Mouse (Mus musculus) MEL (cell line): ENCODE measurements at regions not wholly inside any gene's neighbourhood (a gene's known extent, or its start where the extent isn't known, plus 50 kb on each side); places are given as distances from the start of the nearest gene placed in this dataset.

Experiments
- DNase-seq: peaks from one replicate; pipeline ENCODE4 v3.0.0; 2011; ENCODE audit warnings: low read depth, low spot score
- H3K27ac ChIP-seq: 2 replicates; pipeline ENCODE4 v1.5.1; 2012; ENCODE audit warnings: low read depth, mild to moderate bottlenecking, control low read depth, low read length, moderate library complexity; ENCODE audit not compliant: control insufficient read depth
- H3K27me3 ChIP-seq, 2 experiments: fragments of 150-350 bp in 1 of 2; sonication (generic) in 1 of 2; 2 replicates each; pipeline ENCODE4 v1.6.1; 2012; ENCODE audit warnings: low read length in 2 of 2, mild to moderate bottlenecking in 2 of 2, improper control_type of control experiment in 1 of 2, moderate library complexity in 1 of 2; ENCODE audit not compliant: insufficient read depth in 2 of 2, control insufficient read depth in 1 of 2
- H3K36me3 ChIP-seq, 2 experiments: 2 replicates each; pipeline ENCODE4 v1.6.1; 2012 to 2014; ENCODE audit warnings: low read length in 2 of 2, improper control_type of control experiment in 1 of 2, inconsistent platforms in 1 of 2, mild to moderate bottlenecking in 1 of 2; ENCODE audit not compliant: insufficient read depth in 2 of 2, control insufficient read depth in 1 of 2
- H3K4me1 ChIP-seq, 2 experiments: fragments of 150-350 bp in 1 of 2; sonication (generic) in 1 of 2; 2 replicates each; pipeline ENCODE4 v1.6.1; 2012; ENCODE audit warnings: low read length in 2 of 2, improper control_type of control experiment in 1 of 2, mild to moderate bottlenecking in 1 of 2; ENCODE audit not compliant: insufficient read depth in 2 of 2, control insufficient read depth in 1 of 2
- H3K4me3 ChIP-seq, 2 experiments: fragments of 150-350 bp in 1 of 2; sonication (generic) in 1 of 2; 2 replicates each; pipeline ENCODE4 v1.5.1; 2012; ENCODE audit warnings: low read depth in 2 of 2, low read length in 2 of 2, mild to moderate bottlenecking in 2 of 2, moderate library complexity in 2 of 2, control low read depth in 1 of 2, improper control_type of control experiment in 1 of 2; ENCODE audit not compliant: control insufficient read depth in 1 of 2, insufficient read depth in 1 of 2
- H3K79me2 ChIP-seq: 2 replicates; pipeline ENCODE4 v1.6.1; 2012; ENCODE audit warnings: mild to moderate bottlenecking, low read length, moderate library complexity; ENCODE audit not compliant: control insufficient read depth, poor library complexity, insufficient read depth
- H3K9ac ChIP-seq: 2 replicates; pipeline ENCODE4 v1.6.1; 2012; ENCODE audit warnings: low read depth, mild to moderate bottlenecking, control low read depth, low read length, moderate library complexity; ENCODE audit not compliant: control insufficient read depth, poor library complexity, severe bottlenecking
- H3K9me3 ChIP-seq: fragments of 150-350 bp; sonication (generic); replicated peaks from 2 replicates; pipeline ENCODE4 v1.6.1; 2012; ENCODE audit warnings: mild to moderate bottlenecking, low read length, improper control_type of control experiment, moderate library complexity; ENCODE audit not compliant: insufficient read depth
- BHLHE40 ChIP-seq: IDR thresholded peaks from 2 replicates; pipeline ENCODE4 v1.6.1; 2012; ENCODE audit warnings: low read depth, mild to moderate bottlenecking, inconsistent platforms, low read length, improper control_type of control experiment, borderline replicate concordance
- CHD1 ChIP-seq: IDR thresholded peaks from 2 replicates; pipeline ENCODE4 v1.6.1; 2012; ENCODE audit warnings: low read depth, mild to moderate bottlenecking, inconsistent platforms, low read length, improper control_type of control experiment
- CTCF ChIP-seq, 3 experiments: IDR thresholded peaks in 2 of 3; conservative IDR thresholded peaks in 1 of 3; 2 replicates each; pipeline ENCODE4 v1.5.1; 2011 to 2012; ENCODE audit warnings: low read length in 3 of 3, low read depth in 2 of 3, mild to moderate bottlenecking in 2 of 3, improper control_type of control experiment in 1 of 3, inconsistent platforms in 1 of 3, mixed read lengths in 1 of 3, moderate library complexity in 1 of 3; ENCODE audit not compliant: control insufficient read depth in 1 of 3, insufficient read depth in 1 of 3, poor library complexity in 1 of 3, severe bottlenecking in 1 of 3
- ELF1 ChIP-seq: IDR thresholded peaks from 2 replicates; pipeline ENCODE4 v1.6.1; 2014; ENCODE audit warnings: low read depth, mild to moderate bottlenecking, inconsistent platforms, low read length, improper control_type of control experiment, moderate library complexity
- EP300 ChIP-seq, 2 experiments: IDR thresholded peaks; 2 replicates each; pipeline ENCODE4 v1.6.1; 2011; ENCODE audit warnings: improper control_type of control experiment in 2 of 2, low read length in 2 of 2, low read depth in 1 of 2, mild to moderate bottlenecking in 1 of 2
- JUND ChIP-seq: IDR thresholded peaks from 2 replicates; pipeline ENCODE4 v1.6.1; 2011; ENCODE audit warnings: low read depth, mild to moderate bottlenecking, improper control_type of control experiment, low read length
- KAT2A ChIP-seq: conservative IDR thresholded peaks from 2 replicates; pipeline ENCODE4 v1.6.1; 2012; ENCODE audit warnings: low read depth, low read length, improper control_type of control experiment, inconsistent platforms
- MAX ChIP-seq: IDR thresholded peaks from 2 replicates; pipeline ENCODE4 v1.6.1; 2011; ENCODE audit warnings: low read length, improper control_type of control experiment
- MAZ ChIP-seq: IDR thresholded peaks from 2 replicates; pipeline ENCODE4 v1.6.1; 2012; ENCODE audit warnings: low read depth, mild to moderate bottlenecking, inconsistent platforms, low read length, improper control_type of control experiment
- MXI1 ChIP-seq: IDR thresholded peaks from 2 replicates; pipeline ENCODE4 v1.6.1; 2011; ENCODE audit warnings: mild to moderate bottlenecking, low read depth, low read length, improper control_type of control experiment
- MYB ChIP-seq: IDR thresholded peaks from 2 replicates; pipeline ENCODE4 v1.6.1; 2011; ENCODE audit warnings: mild to moderate bottlenecking, low read depth, low read length, improper control_type of control experiment
- MYC ChIP-seq: IDR thresholded peaks from 2 replicates; pipeline ENCODE4 v1.6.1; 2011; ENCODE audit warnings: low read depth, mild to moderate bottlenecking, low read length, improper control_type of control experiment, moderate library complexity
- NELFE ChIP-seq: IDR thresholded peaks from 2 replicates; pipeline ENCODE4 v1.6.1; 2011; ENCODE audit warnings: low read depth, low read length, improper control_type of control experiment
- POLR2A ChIP-seq, 2 experiments: IDR thresholded peaks; 2 replicates each; pipeline ENCODE4 v1.6.1; 2011 to 2012; ENCODE audit warnings: low read length in 2 of 2, mild to moderate bottlenecking in 2 of 2, control low read depth in 1 of 2, improper control_type of control experiment in 1 of 2, low read depth in 1 of 2, moderate library complexity in 1 of 2; ENCODE audit not compliant: control insufficient read depth in 1 of 2, insufficient read depth in 1 of 2, poor library complexity in 1 of 2
- POLR2AphosphoS5 ChIP-seq: IDR thresholded peaks from 2 replicates; pipeline ENCODE4 v1.6.1; 2012; ENCODE audit warnings: low read depth, borderline replicate concordance, mild to moderate bottlenecking, inconsistent platforms, low read length, moderate library complexity, mixed read lengths
- RCOR1 ChIP-seq: IDR thresholded peaks from 2 replicates; pipeline ENCODE4 v1.6.1; 2012; ENCODE audit warnings: low read depth, mild to moderate bottlenecking, inconsistent platforms, low read length, improper control_type of control experiment
- SIN3A ChIP-seq: IDR thresholded peaks from 2 replicates; pipeline ENCODE4 v1.6.1; 2012; ENCODE audit warnings: low read length, improper control_type of control experiment, inconsistent platforms
- TAL1 ChIP-seq: IDR thresholded peaks from 2 replicates; pipeline ENCODE4 v1.6.1; 2012; ENCODE audit warnings: mild to moderate bottlenecking, inconsistent platforms, low read length, moderate library complexity, mixed read lengths
- TBP ChIP-seq: IDR thresholded peaks from 2 replicates; pipeline ENCODE4 v1.8.0; 2011; ENCODE audit warnings: low read depth, low read length, improper control_type of control experiment
- TCF12 ChIP-seq: IDR thresholded peaks from 2 replicates; pipeline ENCODE4 v1.6.1; 2014; ENCODE audit warnings: low read depth, mild to moderate bottlenecking, inconsistent platforms, low read length, improper control_type of control experiment, moderate library complexity
- USF1 ChIP-seq: IDR thresholded peaks from 2 replicates; pipeline ENCODE4 v1.6.1; 2014; ENCODE audit warnings: low read depth, mild to moderate bottlenecking, inconsistent platforms, low read length, improper control_type of control experiment, moderate library complexity
- ZMIZ1 ChIP-seq: IDR thresholded peaks from 2 replicates; pipeline ENCODE4 v1.6.1; 2012; ENCODE audit warnings: low read depth, mild to moderate bottlenecking, inconsistent platforms, low read length, improper control_type of control experiment, moderate library complexity
- ZNF384 ChIP-seq: IDR thresholded peaks from 2 replicates; pipeline ENCODE4 v1.6.1; 2012; ENCODE audit warnings: low read depth, mild to moderate bottlenecking, inconsistent platforms, low read length, improper control_type of control experiment

DNA sequence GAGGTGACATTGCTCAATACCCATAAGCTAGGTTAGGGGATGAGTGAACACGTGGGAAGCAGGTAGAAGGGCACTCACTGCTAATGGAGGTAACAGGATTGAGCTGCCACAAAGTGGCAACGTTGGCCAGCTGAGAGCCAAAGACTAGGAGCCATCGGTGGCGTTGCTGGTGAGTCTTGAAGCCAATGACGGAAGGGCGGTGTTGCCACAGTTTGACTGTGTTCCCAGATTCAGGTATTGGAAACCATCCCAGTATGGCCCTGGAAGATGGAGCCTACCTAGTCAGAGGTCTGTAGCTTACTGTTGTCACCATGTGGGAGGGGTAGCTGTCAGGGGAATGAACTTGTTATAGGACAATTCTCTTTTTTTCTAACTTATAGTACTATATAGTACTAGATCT is 158.4 kb downstream of the Ly86 start:
- no peaks in the 10 kb centered on the region for H3K36me3 ChIP-seq
- H3K79me2 ChIP-seq: no peaks in the 10 kb centered on the region
- H3K4me3 ChIP-seq: no peak overlapping the region
- no peaks in the 10 kb centered on the region for H3K9me3 ChIP-seq
- no peaks in the 10 kb centered on the region for H3K27me3 ChIP-seq
- H3K9ac ChIP-seq: no peak overlapping the region
- H3K27ac ChIP-seq: no peak overlapping the region
- DNase-seq: no peak
- TF ChIP-seq ELF1 (no peak), POLR2AphosphoS5 (no peak), ZNF384 (no peak), ZMIZ1 (no peak), NELFE (no peak), TAL1 (no peak), SIN3A (no peak), MYB (no peak), POLR2A (IDR thresholded peaks at IDR 0.05; ENCODE audit: control insufficient read depth in 1 of 2, insufficient read depth in 1 of 2, low read depth in 1 of 2, low read length in 2 of 2, poor library complexity in 1 of 2) (no peak), EP300 (IDR thresholded peaks at IDR 0.05; ENCODE audit: low read depth in 1 of 2, low read length in 2 of 2) (no peak), TCF12 (no peak), TBP (no peak)
- H3K4me1 ChIP-seq: no peaks in the 10 kb centered on the region

DNA sequence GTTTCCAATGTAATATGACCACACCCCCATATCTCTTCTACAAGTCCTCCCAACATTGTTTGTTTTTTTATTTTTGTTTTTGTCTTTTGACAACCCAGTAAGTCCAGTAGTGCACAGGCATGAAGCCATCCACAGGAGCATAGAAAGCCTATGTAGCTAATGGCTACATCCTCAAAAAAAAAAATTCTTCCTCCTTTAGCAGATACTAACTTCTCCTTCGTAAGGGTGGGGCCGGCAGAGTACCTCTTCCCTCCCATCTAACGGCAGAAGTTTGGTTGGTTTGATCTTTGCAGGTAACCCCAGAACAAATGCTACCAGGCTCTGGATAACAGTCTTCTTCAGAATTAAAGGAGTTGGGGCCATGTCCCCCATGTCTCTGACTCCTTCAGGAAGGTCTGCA is 158.9 kb downstream of the Ly86 start:
- no peaks in the 10 kb centered on the region for H3K36me3 ChIP-seq
- TF ChIP-seq CTCF (IDR thresholded peaks at IDR 0.05 in 2 of 3, conservative IDR thresholded peaks at IDR 0.05 in 1 of 3; ENCODE audit: control insufficient read depth in 1 of 3, insufficient read depth in 1 of 3, low read depth in 2 of 3, low read length in 3 of 3, poor library complexity in 1 of 3, severe bottlenecking in 1 of 3) (no peak), MAX (no peak), JUND (no peak), TBP (no peak), MAZ (no peak), EP300 (IDR thresholded peaks at IDR 0.05; ENCODE audit: low read depth in 1 of 2, low read length in 2 of 2) (no peak), MYB (no peak), RCOR1 (no peak), ELF1 (no peak), KAT2A (no peak), ZNF384 (no peak), ZMIZ1 (no peak), CHD1 (no peak), MXI1 (no peak), BHLHE40 (no peak), MYC (no peak), USF1 (no peak), NELFE (no peak)
- no peak overlapping the region for H3K27ac ChIP-seq
- H3K27me3 ChIP-seq: no peaks in the 10 kb centered on the region
- no peak for DNase-seq
- H3K4me3 ChIP-seq: no peak overlapping the region
- no peaks in the 10 kb centered on the region for H3K4me1 ChIP-seq
- H3K9ac ChIP-seq: no peak overlapping the region
- no peaks in the 10 kb centered on the region for H3K79me2 ChIP-seq
- H3K9me3 ChIP-seq: no peaks in the 10 kb centered on the region
